Mouse (Mus musculus) CD4-positive, CD25-positive, alpha-beta regulatory T cell (primary cell): ENCODE data around the gene Adgrd1. TPM values are rescaled to one million over a fixed set of nuclear protein-coding genes. Genes with fewer than 3 reads are reported as not detected.

Source experiments
- polyA plus RNA-seq: library from polyadenylated mRNA; unstranded; fragments of 100-300 nt; shearing (Covaris generic); gene quantifications from one replicate; pipeline ENCODE4 v1.2.1, GENCODE M21; 2017

Gene Adgrd1
- 0.60 TPM for polyA plus RNA-seq

GRCm38 (mm10) chr5:129096511-129096910 lies at the start of gene Adgrd1:
Adgrd1 (plus strand) TSS chr5:129096750.

Other genes starting within 250 kb of the Adgrd1 start
- 0.04 TPM for gene Rimbp2, start 143.3 kb upstream of the Adgrd1 start, polyA plus RNA-seq
- 13.4 TPM for gene Stx2, start 88.2 kb upstream of the Adgrd1 start, polyA plus RNA-seq
- gene Ran, start 76.7 kb upstream of the Adgrd1 start, polyA plus RNA-seq: 194 TPM